Mouse (Mus musculus) midbrain, embryonic 12.5 days (tissue): Measurements from ENCODE around the gene Fth1. TPM values are rescaled to one million over a fixed set of nuclear protein-coding genes. Genes with fewer than 3 reads are reported as not detected.

Experiments used
- ATAC-seq: fragments of 200-750 bp; cut with Nextera tagmentation; 2 replicates; pipeline ENCODE4 v1.8.0; 2017; ENCODE audit warnings: low read depth, moderate TSS enrichment, moderate library complexity; ENCODE audit not compliant: low FRiP score
- H3K27ac ChIP-seq: fragments of 300-500 bp; sonication (generic); replicated peaks from 2 replicates; pipeline ENCODE4 v1.5.1; 2016; ENCODE audit warnings: mild to moderate bottlenecking
- H3K27me3 ChIP-seq: fragments of 300-500 bp; sonication (generic); 2 replicates; pipeline ENCODE4 v1.6.1; 2016; ENCODE audit warnings: mild to moderate bottlenecking
- H3K36me3 ChIP-seq: fragments of 300-500 bp; sonication (generic); 2 replicates; pipeline ENCODE4 v1.6.1; 2016
- H3K4me1 ChIP-seq: fragments of 300-500 bp; sonication (generic); 2 replicates; pipeline ENCODE4 v1.6.1; 2016
- H3K4me2 ChIP-seq: fragments of 300-500 bp; sonication (generic); replicated peaks from 2 replicates; pipeline ENCODE4 v1.6.1; 2016; ENCODE audit warnings: mild to moderate bottlenecking, moderate library complexity
- H3K4me3 ChIP-seq: fragments of 300-500 bp; sonication (generic); 2 replicates; pipeline ENCODE4 v1.5.1; 2016; ENCODE audit warnings: mild to moderate bottlenecking
- H3K9ac ChIP-seq: fragments of 300-500 bp; sonication (generic); replicated peaks from 2 replicates; pipeline ENCODE4 v1.6.1; 2016; ENCODE audit warnings: mild to moderate bottlenecking, moderate library complexity
- H3K9me3 ChIP-seq: fragments of 300-500 bp; sonication (generic); 2 replicates; pipeline ENCODE4 v1.6.1; 2016; ENCODE audit warnings: mild to moderate bottlenecking
- WGBS: fragments of 180-500 bp; shearing (Covaris S2); methylation state at CpG from one replicate; pipeline ENCODE4 v1.1.7; 2016; 5-methylcytosine and 5-hydroxymethylcytosine counted together
- polyA plus RNA-seq: library from polyadenylated mRNA; unstranded; fragments of >200 nt; fragmentation: Nextera tagmentation; extraction: Ambion mirVana; gene quantifications from 2 replicates; pipeline ENCODE4 v1.2.1, GENCODE M21; 2016

Fth1 gene
- polyA plus RNA-seq, 1 experiment from 2014 or later, result 1,421 TPM

- no peak for ATAC-seq
- WGBS, result 79% methylated on average over 2 of the region's 2 CpGs
- no peak overlapping the region for H3K4me2 ChIP-seq
Measured at GRCm38 (mm10) chr19:9998063-9998416, 17.6 kb downstream of the Fth1 start.

GRCm38 (mm10) chr19:9998736-9999486 is 18.5 kb downstream of the Fth1 start:
- 68% methylated on average over 13 of the region's 13 CpGs for WGBS
- no peak for ATAC-seq

More at GRCm38 (mm10) chr19:9998063-9998416, 17.6 kb downstream of the Fth1 start:
- Histone ChIP-seq H3K9ac (no peak overlapping the region), H3K4me3 (no peak overlapping the region), H3K9me3 (no peaks in the 10 kb centered on the region), H3K36me3 (no peaks in the 10 kb centered on the region), H3K27ac (no peak overlapping the region), H3K27me3 (no peaks in the 10 kb centered on the region), H3K4me1 (peaks cover 5% of the 10 kb centered on the region; the same call in 1 of the 2 replicates)

GRCm38 (mm10) chr19:10000330-10000729 is 19.9 kb downstream of the Fth1 start:
- no peaks in the 10 kb centered on the region for H3K27me3 ChIP-seq
- no peaks in the 10 kb centered on the region for H3K36me3 ChIP-seq
- no peaks in the 10 kb centered on the region for H3K4me1 ChIP-seq
- no peak for ATAC-seq
- H3K4me3 ChIP-seq, result no peak overlapping the region
- WGBS, result 31% methylated on average over 3 of the region's 3 CpGs
- no peak overlapping the region for H3K9ac ChIP-seq
- H3K4me2 ChIP-seq, result no peak overlapping the region
- H3K9me3 ChIP-seq, result no peaks in the 10 kb centered on the region
- no peak overlapping the region for H3K27ac ChIP-seq

More at GRCm38 (mm10) chr19:9998736-9999486, 18.5 kb downstream of the Fth1 start:
- Histone ChIP-seq H3K4me1 (no peaks in the 10 kb centered on the region), H3K36me3 (no peaks in the 10 kb centered on the region), H3K27me3 (no peaks in the 10 kb centered on the region), H3K4me3 (no peak overlapping the region), H3K27ac (no peak overlapping the region), H3K9me3 (no peaks in the 10 kb centered on the region), H3K9ac (no peak overlapping the region), H3K4me2 (no peak overlapping the region)

GRCm38 (mm10) chr19:10001206-10001969 is 21.0 kb downstream of the Fth1 start, which contains the start of the genes Best1 and Rab3il1:
Gene Best1, minus strand, starts transcription at chr19:10001633.
Gene Rab3il1, plus strand, starts transcription at chr19:10001669.
- no peak within 1 kb of the TSS for H3K4me2 ChIP-seq
- H3K4me3 ChIP-seq, result no peak within 1 kb of the TSS
- 79% methylated on average over 7 of the region's 7 CpGs for WGBS
- no peaks in the 10 kb centered on the region for H3K27me3 ChIP-seq
- no peak within 1 kb of the TSS for H3K9ac ChIP-seq
- H3K36me3 ChIP-seq, result no peaks in the 10 kb centered on the region
- no peaks in the 10 kb centered on the region for H3K9me3 ChIP-seq
- H3K27ac ChIP-seq, result no peak within 1 kb of the TSS
- no peak for ATAC-seq
- no peaks in the 10 kb centered on the region for H3K4me1 ChIP-seq

DNA sequence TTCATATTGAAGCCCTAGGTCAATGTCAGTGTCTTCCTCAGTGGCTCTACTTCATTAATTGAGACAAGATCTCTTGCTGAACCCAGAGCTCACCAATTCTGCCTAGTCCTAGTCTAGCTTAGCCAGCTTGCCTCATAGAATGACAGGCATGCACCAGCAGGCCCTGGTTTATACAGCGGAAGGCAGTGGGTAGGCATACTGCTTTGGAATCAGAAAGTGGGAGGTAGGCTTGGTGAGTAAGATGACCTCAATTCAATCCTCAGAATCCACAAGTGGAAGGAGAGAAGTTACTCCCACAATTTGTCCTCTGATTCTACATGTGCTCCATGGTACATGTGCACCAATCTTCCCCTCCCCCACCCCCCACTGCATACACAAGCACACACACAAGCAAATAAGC is 23.3 kb downstream of the Fth1 start:
- no peaks in the 10 kb centered on the region for H3K9me3 ChIP-seq
- H3K27me3 ChIP-seq, result no peaks in the 10 kb centered on the region
- WGBS, result 86% methylated on average over 1 of the region's 1 CpGs
- no peak overlapping the region for H3K27ac ChIP-seq
- H3K4me2 ChIP-seq, result no peak overlapping the region
- no peak overlapping the region for H3K9ac ChIP-seq
- no peak for ATAC-seq
- H3K4me1 ChIP-seq, result no peaks in the 10 kb centered on the region
- no peaks in the 10 kb centered on the region for H3K36me3 ChIP-seq
- no peak overlapping the region for H3K4me3 ChIP-seq

DNA sequence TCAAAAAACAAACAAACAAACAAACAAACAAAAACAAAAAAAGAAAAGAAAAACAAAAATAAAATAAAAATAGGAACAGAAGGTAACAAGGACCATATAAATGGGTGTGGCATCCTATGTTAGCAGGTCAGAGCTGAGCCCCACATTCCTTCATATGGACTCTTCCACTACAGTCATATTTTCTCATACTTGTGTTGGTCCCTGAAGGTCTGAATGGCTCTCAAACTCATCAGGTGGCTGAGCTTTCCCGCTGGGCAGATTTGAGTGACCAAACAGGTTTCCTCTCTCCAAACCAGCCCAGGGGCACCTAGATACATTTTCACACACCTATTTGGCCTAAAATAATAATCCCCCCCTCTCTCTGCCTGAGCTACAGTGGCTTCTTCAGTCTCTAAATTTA is 31.0 kb downstream of the Fth1 start:
- Histone ChIP-seq H3K36me3 (no peaks in the 10 kb centered on the region), H3K9ac (no peak overlapping the region), H3K4me3 (no peak overlapping the region), H3K9me3 (no peaks in the 10 kb centered on the region), H3K4me1 (no peaks in the 10 kb centered on the region), H3K27ac (no peak overlapping the region), H3K27me3 (peaks cover 4% of the 10 kb centered on the region; the same call in 1 of the 2 replicates), H3K4me2 (no peak overlapping the region)
- 84% methylated on average over 1 of the region's 1 CpGs for WGBS
- no peak for ATAC-seq

GRCm38 (mm10) chr19:10012827-10013278 is 32.5 kb downstream of the Fth1 start:
- whole genome bisulfite sequencing, result 57% methylated on average over 6 of the region's 6 CpGs
- Histone ChIP-seq H3K4me2 (no peak overlapping the region), H3K27ac (no peak overlapping the region), H3K9ac (no peak overlapping the region), H3K27me3 (peaks cover 12% of the 10 kb centered on the region; the same call in 1 of the 2 replicates), H3K4me3 (no peak overlapping the region), H3K4me1 (peaks cover 5% of the 10 kb centered on the region; the same call in 1 of the 2 replicates), H3K36me3 (no peaks in the 10 kb centered on the region), H3K9me3 (no peaks in the 10 kb centered on the region)
- ATAC-seq, result no peak

GRCm38 (mm10) chr19:10013348-10013747 is 33.0 kb downstream of the Fth1 start:
- 68% methylated on average over 3 of the region's 3 CpGs for WGBS
- H3K27me3 ChIP-seq, result peaks cover 13% of the 10 kb centered on the region; the same call in 1 of the 2 replicates
- H3K4me3 ChIP-seq, result no peak overlapping the region
- no peaks in the 10 kb centered on the region for H3K9me3 ChIP-seq
- ATAC-seq, result no peak
- no peak overlapping the region for H3K9ac ChIP-seq
- H3K36me3 ChIP-seq, result no peaks in the 10 kb centered on the region
- 0 out of 2 replicates have a peak overlapping the region, but pooled peaks have one; percentile 3 for H3K27ac ChIP-seq
- H3K4me2 ChIP-seq, result no peak overlapping the region
- peaks cover 8% of the 10 kb centered on the region for H3K4me1 ChIP-seq

DNA sequence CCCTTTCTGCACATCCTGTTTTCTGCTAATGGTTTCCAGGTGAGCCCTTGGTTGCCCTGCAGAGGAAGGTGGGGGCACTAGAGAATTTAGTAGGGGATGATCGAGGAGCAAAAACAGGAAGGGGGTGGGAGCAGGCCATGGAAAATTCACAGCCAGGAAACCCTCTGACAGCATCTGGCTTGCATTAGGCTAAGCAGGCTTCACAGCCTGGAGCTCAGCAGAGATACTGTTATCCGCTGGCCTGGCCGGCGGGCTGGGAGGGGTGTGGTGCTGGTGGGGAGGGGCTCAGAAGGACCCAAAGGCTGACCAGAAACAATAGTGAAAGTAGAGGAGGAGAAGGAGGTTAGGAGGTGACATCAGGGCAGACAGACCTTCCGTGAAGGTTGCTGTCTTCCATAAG is 33.5 kb downstream of the Fth1 start:
- peaks cover 13% of the 10 kb centered on the region for H3K4me1 ChIP-seq
- no peaks in the 10 kb centered on the region for H3K9me3 ChIP-seq
- H3K9ac ChIP-seq, result no peak overlapping the region
- H3K4me2 ChIP-seq, result no peak overlapping the region
- H3K4me3 ChIP-seq, result no peak overlapping the region
- peaks cover 17% of the 10 kb centered on the region for H3K27me3 ChIP-seq
- H3K36me3 ChIP-seq, result no peaks in the 10 kb centered on the region
- WGBS, result 71% methylated on average over 5 of the region's 5 CpGs
- H3K27ac ChIP-seq, result 0 out of 2 replicates have a peak overlapping the region, but pooled peaks have one; percentile 3
- no peak for ATAC-seq

- ATAC-seq, result no peak
- Histone ChIP-seq H3K9ac (no peak overlapping the region), H3K4me2 (no peak overlapping the region), H3K9me3 (no peaks in the 10 kb centered on the region), H3K27ac (no peak overlapping the region), H3K4me1 (peaks cover 19% of the 10 kb centered on the region), H3K27me3 (peaks cover 26% of the 10 kb centered on the region), H3K4me3 (no peak overlapping the region), H3K36me3 (no peaks in the 10 kb centered on the region)
- WGBS, result 81% methylated on average over 13 of the region's 13 CpGs
Measured at GRCm38 (mm10) chr19:10014824-10015223, 34.4 kb downstream of the Fth1 start.

- Histone ChIP-seq H3K27me3 (peaks cover 29% of the 10 kb centered on the region), H3K4me2 (no peak overlapping the region), H3K4me1 (peaks cover 19% of the 10 kb centered on the region), H3K27ac (no peak overlapping the region), H3K4me3 (no peak overlapping the region), H3K36me3 (no peaks in the 10 kb centered on the region), H3K9ac (no peak overlapping the region), H3K9me3 (no peaks in the 10 kb centered on the region)
- no peak for ATAC-seq
- 78% methylated on average over 4 of the region's 4 CpGs for WGBS
Measured at GRCm38 (mm10) chr19:10015442-10015841, 35.0 kb downstream of the Fth1 start.

DNA sequence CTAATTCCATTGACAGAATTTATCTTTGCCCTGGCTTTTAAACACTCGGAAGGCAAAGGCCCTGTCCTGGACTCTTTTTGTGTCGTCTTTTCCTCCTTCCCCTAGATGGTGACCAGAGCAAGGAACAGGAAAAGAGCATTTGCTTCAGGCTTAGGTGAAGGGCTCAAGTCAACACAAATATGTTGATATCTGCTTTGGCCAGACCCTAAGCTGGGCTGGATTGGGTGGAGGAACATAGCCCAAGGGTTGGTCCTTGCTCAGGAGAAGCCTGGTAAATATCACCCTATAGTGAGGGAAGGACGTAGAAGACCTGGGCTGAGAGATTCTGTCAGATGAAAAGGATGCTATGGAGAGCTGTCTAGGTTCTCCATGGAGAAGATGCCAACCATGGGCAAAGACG is 35.8 kb downstream of the Fth1 start:
- H3K36me3 ChIP-seq, result no peaks in the 10 kb centered on the region
- H3K9ac ChIP-seq, result no peak overlapping the region
- peaks cover 29% of the 10 kb centered on the region for H3K27me3 ChIP-seq
- ATAC-seq, result no peak
- H3K4me2 ChIP-seq, result no peak overlapping the region
- H3K9me3 ChIP-seq, result no peaks in the 10 kb centered on the region
- 86% methylated on average over 4 of the region's 4 CpGs for WGBS
- H3K4me1 ChIP-seq, result peaks cover 19% of the 10 kb centered on the region
- H3K27ac ChIP-seq, result no peak overlapping the region
- H3K4me3 ChIP-seq, result no peak overlapping the region
